Mouse (Mus musculus): Measurements from ENCODE around the gene Mtfp1. TPM values are rescaled to one million over a fixed set of nuclear protein-coding genes. Genes with fewer than 3 reads are reported as not detected.
"Not testable (repeated sequence)": the region's sequence is repeated elsewhere in the genome, so short reads cannot be mapped to it uniquely, and the experiment has no call there.

The Mtfp1 gene
- polyA plus RNA-seq, 1 experiment from 2014 or later = 20.4 TPM

- peaks cover 28% of the 10 kb centered on the region for H3K27me3 ChIP-seq
- no peak overlapping the region for H3K4me2 ChIP-seq
- no peak overlapping the region for H3K27ac ChIP-seq (replicated peaks)
- peaks cover 45% of the 10 kb centered on the region for H3K4me1 ChIP-seq (replicated peaks)
- no peaks in the 10 kb centered on the region for H3K9me3 ChIP-seq (replicated peaks)
- ATAC-seq (ENCODE audit: insufficient read depth) = no peak
- H3K4me3 ChIP-seq (replicated peaks) = no peak overlapping the region
- H3K9ac ChIP-seq = no peak overlapping the region
- WGBS (ENCODE audit: insufficient replicate concordance) = 36% methylated on average over 6 of the region's 6 CpGs
- peaks cover 8% of the 10 kb centered on the region for H3K36me3 ChIP-seq (replicated peaks)
These were observed 18.7 kb upstream of the Mtfp1 start for GRCm38 (mm10) chr11:4113970-4114369.

- WGBS (ENCODE audit: insufficient replicate concordance) = 62% methylated on average over 4 of the region's 4 CpGs
- Histone ChIP-seq H3K9ac (no peak overlapping the region), H3K27ac (replicated peaks) (no peak overlapping the region), H3K4me2 (no peak overlapping the region), H3K4me3 (replicated peaks) (no peak overlapping the region), H3K36me3 (replicated peaks) (peaks cover 11% of the 10 kb centered on the region), H3K27me3 (peaks cover 23% of the 10 kb centered on the region), H3K4me1 (replicated peaks) (peaks cover 41% of the 10 kb centered on the region), H3K9me3 (replicated peaks) (no peaks in the 10 kb centered on the region)
- no peak for ATAC-seq (ENCODE audit: insufficient read depth)
These were observed 18.3 kb upstream of the Mtfp1 start for GRCm38 (mm10) chr11:4113496-4113895.

GRCm38 (mm10) chr11:4112861-4113260 is 17.6 kb upstream of the Mtfp1 start:
- Histone ChIP-seq H3K9ac (no peak overlapping the region), H3K27ac (replicated peaks) (no peak overlapping the region), H3K27me3 (peaks cover 16% of the 10 kb centered on the region), H3K9me3 (replicated peaks) (no peaks in the 10 kb centered on the region), H3K4me1 (replicated peaks) (peaks cover 34% of the 10 kb centered on the region), H3K4me2 (no peak overlapping the region), H3K4me3 (replicated peaks) (no peak overlapping the region), H3K36me3 (replicated peaks) (peaks cover 13% of the 10 kb centered on the region)
- WGBS (ENCODE audit: insufficient replicate concordance) = 71% methylated on average over 6 of the region's 6 CpGs
- no peak for ATAC-seq (ENCODE audit: insufficient read depth)

GRCm38 (mm10) chr11:4112033-4112432 is 16.8 kb upstream of the Mtfp1 start:
- H3K4me1 ChIP-seq (replicated peaks) = peaks cover 26% of the 10 kb centered on the region
- no peak for ATAC-seq (ENCODE audit: insufficient read depth)
- peaks cover 13% of the 10 kb centered on the region for H3K36me3 ChIP-seq (replicated peaks)
- 50% methylated on average over 4 of the region's 4 CpGs for WGBS (ENCODE audit: insufficient replicate concordance)
- H3K27me3 ChIP-seq = peaks cover 8% of the 10 kb centered on the region
- no peak overlapping the region for H3K9ac ChIP-seq
- H3K9me3 ChIP-seq (replicated peaks) = no peaks in the 10 kb centered on the region
- no peak overlapping the region for H3K27ac ChIP-seq (replicated peaks)
- H3K4me3 ChIP-seq (replicated peaks) = no peak overlapping the region
- H3K4me2 ChIP-seq = no peak overlapping the region

GRCm38 (mm10) chr11:4108691-4109090 is 13.4 kb upstream of the Mtfp1 start:
- Histone ChIP-seq H3K9me3 (replicated peaks) (no peaks in the 10 kb centered on the region), H3K27ac (replicated peaks) (no peak overlapping the region), H3K4me1 (replicated peaks) (0 out of 2 replicates have a peak, but pooled peaks cover 9% of the 10 kb centered on the region), H3K27me3 (0 out of 2 replicates have a peak, but pooled peaks cover 4% of the 10 kb centered on the region), H3K9ac (no peak overlapping the region), H3K4me2 (no peak overlapping the region), H3K4me3 (replicated peaks) (no peak overlapping the region), H3K36me3 (replicated peaks) (peaks cover 15% of the 10 kb centered on the region)
- 62% methylated on average over 7 of the region's 7 CpGs for WGBS (ENCODE audit: insufficient replicate concordance)
- ATAC-seq (ENCODE audit: insufficient read depth) = no peak

- not testable (repeated sequence) for H3K27me3 ChIP-seq; H3K9me3 ChIP-seq (replicated peaks); H3K27ac ChIP-seq (replicated peaks); H3K4me3 ChIP-seq (replicated peaks); H3K4me2 ChIP-seq; ATAC-seq (ENCODE audit: insufficient read depth); H3K4me1 ChIP-seq (replicated peaks); H3K9ac ChIP-seq
- H3K36me3 ChIP-seq (replicated peaks) = peaks cover 15% of the 10 kb centered on the region
- WGBS (ENCODE audit: insufficient replicate concordance) = 80% methylated on average over 6 of the region's 6 CpGs
These were observed 12.7 kb upstream of the Mtfp1 start for GRCm38 (mm10) chr11:4107901-4108300.

GRCm38 (mm10) chr11:4105444-4105843 is 10.2 kb upstream of the Mtfp1 start:
- ATAC-seq (ENCODE audit: insufficient read depth) = no peak
- Histone ChIP-seq H3K36me3 (replicated peaks) (peaks cover 19% of the 10 kb centered on the region), H3K9me3 (replicated peaks) (no peaks in the 10 kb centered on the region), H3K27ac (replicated peaks) (no peak overlapping the region), H3K9ac (no peak overlapping the region), H3K4me1 (replicated peaks) (no peaks in the 10 kb centered on the region), H3K27me3 (no peaks in the 10 kb centered on the region), H3K4me2 (no peak overlapping the region), H3K4me3 (replicated peaks) (no peak overlapping the region)
- 53% methylated on average over 6 of the region's 6 CpGs for WGBS (ENCODE audit: insufficient replicate concordance)

GRCm38 (mm10) chr11:4104989-4105388 is 9.7 kb upstream of the Mtfp1 start:
- WGBS (ENCODE audit: insufficient replicate concordance) = 78% methylated on average over 5 of the region's 5 CpGs
- no peak overlapping the region for H3K27ac ChIP-seq (replicated peaks)
- ATAC-seq (ENCODE audit: insufficient read depth) = no peak
- peaks cover 15% of the 10 kb centered on the region for H3K36me3 ChIP-seq (replicated peaks)
- no peak overlapping the region for H3K4me2 ChIP-seq
- no peak overlapping the region for H3K9ac ChIP-seq
- H3K27me3 ChIP-seq = no peaks in the 10 kb centered on the region
- no peaks in the 10 kb centered on the region for H3K9me3 ChIP-seq (replicated peaks)
- no peak overlapping the region for H3K4me3 ChIP-seq (replicated peaks)
- H3K4me1 ChIP-seq (replicated peaks) = no peaks in the 10 kb centered on the region

GRCm38 (mm10) chr11:4103522-4103921 is 8.3 kb upstream of the Mtfp1 start:
- no peaks in the 10 kb centered on the region for H3K27me3 ChIP-seq
- H3K9me3 ChIP-seq (replicated peaks) = no peaks in the 10 kb centered on the region
- H3K4me2 ChIP-seq = no peak overlapping the region
- H3K4me1 ChIP-seq (replicated peaks) = no peaks in the 10 kb centered on the region
- no peak overlapping the region for H3K9ac ChIP-seq
- H3K27ac ChIP-seq (replicated peaks) = no peak overlapping the region
- peaks cover 16% of the 10 kb centered on the region; the same call in 1 of the 2 replicates for H3K36me3 ChIP-seq (replicated peaks)
- H3K4me3 ChIP-seq (replicated peaks) = no peak overlapping the region
- no peak for ATAC-seq (ENCODE audit: insufficient read depth)
- 73% methylated on average over 14 of the region's 14 CpGs for WGBS (ENCODE audit: insufficient replicate concordance)

- no peak for ATAC-seq (ENCODE audit: insufficient read depth)
- Histone ChIP-seq H3K9me3 (replicated peaks) (no peaks in the 10 kb centered on the region), H3K4me1 (replicated peaks) (peaks cover 11% of the 10 kb centered on the region), H3K27ac (replicated peaks) (no peak overlapping the region), H3K9ac (no peak overlapping the region), H3K4me2 (no peak overlapping the region), H3K27me3 (no peaks in the 10 kb centered on the region), H3K4me3 (replicated peaks) (no peak overlapping the region), H3K36me3 (replicated peaks) (peaks cover 12% of the 10 kb centered on the region; the same call in 1 of the 2 replicates)
- 54% methylated on average over 5 of the region's 5 CpGs for WGBS (ENCODE audit: insufficient replicate concordance)
These were observed 6.6 kb upstream of the Mtfp1 start for GRCm38 (mm10) chr11:4101851-4102250.

GRCm38 (mm10) chr11:4099447-4099846 is 4.2 kb upstream of the Mtfp1 start:
- ATAC-seq (ENCODE audit: insufficient read depth) = no peak
- Histone ChIP-seq H3K27ac (replicated peaks) (no peak overlapping the region), H3K4me2 (no peak overlapping the region), H3K9ac (no peak overlapping the region), H3K9me3 (replicated peaks) (no peaks in the 10 kb centered on the region), H3K27me3 (no peaks in the 10 kb centered on the region), H3K36me3 (replicated peaks) (peaks cover 11% of the 10 kb centered on the region; the same call in 1 of the 2 replicates), H3K4me1 (replicated peaks) (peaks cover 31% of the 10 kb centered on the region), H3K4me3 (replicated peaks) (no peak overlapping the region)
- 64% methylated on average over 3 of the region's 3 CpGs for WGBS (ENCODE audit: insufficient replicate concordance)

- WGBS (ENCODE audit: insufficient replicate concordance) = 70% methylated on average over 7 of the region's 7 CpGs
- no peaks in the 10 kb centered on the region for H3K9me3 ChIP-seq (replicated peaks)
- no peak overlapping the region for H3K4me3 ChIP-seq (replicated peaks)
- H3K4me2 ChIP-seq = no peak overlapping the region
- peaks cover 37% of the 10 kb centered on the region for H3K4me1 ChIP-seq (replicated peaks)
- peaks cover 13% of the 10 kb centered on the region; the same call in 1 of the 2 replicates for H3K36me3 ChIP-seq (replicated peaks)
- no peaks in the 10 kb centered on the region for H3K27me3 ChIP-seq
- ATAC-seq (ENCODE audit: insufficient read depth) = no peak
- no peak overlapping the region for H3K27ac ChIP-seq (replicated peaks)
- no peak overlapping the region for H3K9ac ChIP-seq
These were observed 3.6 kb upstream of the Mtfp1 start for GRCm38 (mm10) chr11:4098816-4099215.

Data from liver, embryonic 15.5 days (tissue).